Comparison of ENCODE assay signal across 25 mouse cellular contexts in the genomic region with DNA sequence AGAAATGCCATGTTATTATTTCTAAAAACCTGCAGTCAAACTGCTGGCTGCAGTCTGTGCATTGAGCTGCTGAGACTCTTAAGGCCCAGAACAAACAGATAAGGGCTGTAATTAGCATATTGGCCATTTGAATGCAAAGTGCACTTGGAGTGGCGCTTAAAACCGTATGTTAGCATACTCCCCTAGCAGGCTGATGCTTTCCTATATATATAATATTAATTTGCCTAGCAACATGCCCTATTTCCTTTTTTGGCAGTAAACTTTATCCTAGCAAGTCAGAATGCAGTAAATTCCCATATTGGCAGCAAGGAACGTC.
A peak's percentile ranks its signal among the peaks of the same experiment; 100 is the strongest.
DNase-seq lines count a peak whose midpoint lies in the region; ATAC-seq lines count a peak whose summit lies in the region.
"Had no signal": no experiment of that assay in that cellular context is flagged by ENCODE, and none has a peak within 500 bp of the region (broad histone marks: within the 10 kb centered on the region; RNA-seq: fewer than 3 reads in every experiment).

No protein-coding gene starts in this region.

- H3K27ac ChIP-seq in neural tube, embryonic 11.5 days (ENCODE audit: low read depth, low read length), result no peak overlapping the region
- H3K27ac ChIP-seq in forebrain, embryonic 14.5 days (ENCODE audit: low read depth, low read length), result peak overlapping the region; percentile 75
- H3K27ac ChIP-seq in hindbrain, embryonic 14.5 days, result peak overlapping the region; percentile 64
- H3K27ac ChIP-seq in neural tube, embryonic 14.5 days (ENCODE audit: low read depth, low read length), result no peak overlapping the region
- H3K27ac ChIP-seq: heart, adult 2 months; limb, embryonic 12.5 days; stomach, embryonic 15.5 days had no signal

- no peaks in the 10 kb centered on the region for H3K36me3 ChIP-seq in neural tube, embryonic 11.5 days (ENCODE audit: control insufficient read depth, insufficient read depth, low read length)
- H3K36me3 ChIP-seq in forebrain, embryonic 14.5 days (ENCODE audit: control insufficient read depth, insufficient read depth, low read length), result no peaks in the 10 kb centered on the region
- no peaks in the 10 kb centered on the region for H3K36me3 ChIP-seq in hindbrain, embryonic 14.5 days (replicated peaks; ENCODE audit: control insufficient read depth, insufficient read depth)
- H3K36me3 ChIP-seq in neural tube, embryonic 14.5 days (ENCODE audit: control insufficient read depth, insufficient read depth, low read length), result no peaks in the 10 kb centered on the region
- H3K36me3 ChIP-seq: G1E; limb, embryonic 12.5 days; stomach, embryonic 15.5 days had no signal

- peaks cover 3% of the 10 kb centered on the region; the same call in 1 of the 2 replicates for H3K27me3 ChIP-seq in neural tube, embryonic 11.5 days (ENCODE audit: control insufficient read depth, insufficient read depth, low read length)
- H3K27me3 ChIP-seq in forebrain, embryonic 14.5 days (replicated peaks; ENCODE audit: control insufficient read depth, insufficient read depth, low read length), result no peaks in the 10 kb centered on the region; the same call in 1 of the 2 replicates
- peaks cover 8% of the 10 kb centered on the region for H3K27me3 ChIP-seq in hindbrain, embryonic 14.5 days (ENCODE audit: control insufficient read depth, insufficient read depth, low read length)
- no peaks in the 10 kb centered on the region for H3K27me3 ChIP-seq in neural tube, embryonic 14.5 days (ENCODE audit: control insufficient read depth, insufficient read depth, low read length)
- H3K27me3 ChIP-seq: CH12.LX; stomach, embryonic 15.5 days had no signal

- peak; percentile 39; the same call in 1 of the 2 replicates for ATAC-seq in neural tube, embryonic 11.5 days (ENCODE audit: insufficient read depth, low FRiP score, low TSS enrichment)
- peak; percentile 87 for ATAC-seq in forebrain, embryonic 14.5 days
- ATAC-seq in hindbrain, embryonic 14.5 days (ENCODE audit: low FRiP score), result no peak
- peak; percentile 44; the same call in 1 of the 2 replicates for ATAC-seq in neural tube, embryonic 14.5 days (ENCODE audit: low read depth)
- ATAC-seq: liver, postnatal 0 days; Patski had no signal

- H3K4me3 ChIP-seq in neural tube, embryonic 11.5 days (ENCODE audit: low read depth, low read length), result no peak overlapping the region
- no peak overlapping the region for H3K4me3 ChIP-seq in forebrain, embryonic 14.5 days (ENCODE audit: low read depth, low read length)
- H3K4me3 ChIP-seq in hindbrain, embryonic 14.5 days (replicated peaks; ENCODE audit: low read length), result no peak overlapping the region
- no peak overlapping the region for H3K4me3 ChIP-seq in neural tube, embryonic 14.5 days (ENCODE audit: low read depth, low read length)
- H3K4me3 ChIP-seq: heart, adult 2 months; limb, embryonic 12.5 days; stomach, embryonic 15.5 days had no signal

- WGBS in neural tube, embryonic 11.5 days, result 29% methylated on average over 3 of the region's 3 CpGs
- WGBS in forebrain, embryonic 14.5 days, result 25% methylated on average over 3 of the region's 3 CpGs
- 18% methylated on average over 3 of the region's 3 CpGs for WGBS in hindbrain, embryonic 14.5 days
- 18% methylated on average over 3 of the region's 3 CpGs for WGBS in neural tube, embryonic 14.5 days

- H3K9ac ChIP-seq in neural tube, embryonic 11.5 days (ENCODE audit: low read length), result no peak overlapping the region
- H3K9ac ChIP-seq in forebrain, embryonic 14.5 days (ENCODE audit: low read length), result no peak overlapping the region
- no peak overlapping the region for H3K9ac ChIP-seq in hindbrain, embryonic 14.5 days
- H3K9ac ChIP-seq in neural tube, embryonic 14.5 days (replicated peaks; ENCODE audit: low read depth, low read length), result no peak overlapping the region
- H3K9ac ChIP-seq: limb, embryonic 12.5 days; liver, postnatal 0 days; stomach, embryonic 15.5 days had no signal

- H3K9me3 ChIP-seq in neural tube, embryonic 11.5 days (ENCODE audit: control insufficient read depth, low read length), result no peaks in the 10 kb centered on the region
- no peaks in the 10 kb centered on the region for H3K9me3 ChIP-seq in forebrain, embryonic 14.5 days (replicated peaks; ENCODE audit: control insufficient read depth, low read length)
- H3K9me3 ChIP-seq in hindbrain, embryonic 14.5 days (ENCODE audit: control insufficient read depth, low read length), result no peaks in the 10 kb centered on the region
- H3K9me3 ChIP-seq in neural tube, embryonic 14.5 days (ENCODE audit: control insufficient read depth, low read length), result no peaks in the 10 kb centered on the region
- H3K9me3 ChIP-seq: G1E; limb, embryonic 12.5 days; stomach, embryonic 15.5 days had no signal

- H3K4me2 ChIP-seq in neural tube, embryonic 11.5 days (ENCODE audit: low read depth), result no peak overlapping the region
- H3K4me2 ChIP-seq in forebrain, embryonic 14.5 days (ENCODE audit: low read length), result no peak overlapping the region
- H3K4me2 ChIP-seq in hindbrain, embryonic 14.5 days (replicated peaks), result no peak overlapping the region
- H3K4me2 ChIP-seq in neural tube, embryonic 14.5 days (ENCODE audit: low read depth, low read length), result no peak overlapping the region
- H3K4me2 ChIP-seq: limb, embryonic 12.5 days; liver, embryonic 11.5 days; stomach, embryonic 15.5 days had no signal

- no peaks in the 10 kb centered on the region for H3K4me1 ChIP-seq in neural tube, embryonic 11.5 days (ENCODE audit: control insufficient read depth, insufficient read depth, low read length)
- H3K4me1 ChIP-seq in forebrain, embryonic 14.5 days (ENCODE audit: control insufficient read depth, insufficient read depth, low read length), result no peaks in the 10 kb centered on the region
- H3K4me1 ChIP-seq in hindbrain, embryonic 14.5 days (replicated peaks; ENCODE audit: control insufficient read depth, insufficient read depth, low read length), result no peaks in the 10 kb centered on the region
- no peaks in the 10 kb centered on the region for H3K4me1 ChIP-seq in neural tube, embryonic 14.5 days (ENCODE audit: control insufficient read depth, insufficient read depth, low read length)
- H3K4me1 ChIP-seq: limb, embryonic 12.5 days; stomach, embryonic 15.5 days had no signal

- no peak for DNase-seq in neural tube, embryonic 11.5 days (ENCODE audit: low spot score)
- DNase-seq in neural tube, embryonic 10.5 days (ENCODE audit: extremely low spot score, low spot score), result no peak
- DNase-seq in forebrain, embryonic 14.5 days (ENCODE audit: low spot score), result no peak
- no peak for DNase-seq in hindbrain, embryonic 14.5 days (ENCODE audit: low spot score)
- DNase-seq in layer of hippocampus, adult 9-10 months (ENCODE audit: low spot score), result no peak
- DNase-seq in lung, adult 18-20 months, result no peak
- DNase-seq: B cell, adult 2 months; cerebellum, adult 11 months; cerebellum, adult 9-11 months; gastrocnemius, postnatal 36 days; heart, adult 2 months; kidney, adult 9 months; kidney, postnatal 36 days; liver, postnatal 0 days; lung, postnatal 10 days; right cerebral cortex, adult 18-20 months; thymus, adult 18-20 months; thymus, postnatal 4 days had no signal

Comparison
In these comparisons a context has a peak if more than half of its experiments do, and no peak if none do; other contexts are left out.
1. H3K27ac ChIP-seq: peak in forebrain, embryonic 14.5 days (single experiment) and hindbrain, embryonic 14.5 days (single experiment); none in neural tube, embryonic 11.5 days (single experiment) and neural tube, embryonic 14.5 days (single experiment).